Mouse (Mus musculus): ENCODE results near the gene Mettl25. TPM values are rescaled to one million over a fixed set of nuclear protein-coding genes. Genes with fewer than 3 reads are reported as not detected.

The Mettl25 gene
- total RNA-seq, 2 experiments from 2014 or later: 7.0 to 9.1 TPM

DNA sequence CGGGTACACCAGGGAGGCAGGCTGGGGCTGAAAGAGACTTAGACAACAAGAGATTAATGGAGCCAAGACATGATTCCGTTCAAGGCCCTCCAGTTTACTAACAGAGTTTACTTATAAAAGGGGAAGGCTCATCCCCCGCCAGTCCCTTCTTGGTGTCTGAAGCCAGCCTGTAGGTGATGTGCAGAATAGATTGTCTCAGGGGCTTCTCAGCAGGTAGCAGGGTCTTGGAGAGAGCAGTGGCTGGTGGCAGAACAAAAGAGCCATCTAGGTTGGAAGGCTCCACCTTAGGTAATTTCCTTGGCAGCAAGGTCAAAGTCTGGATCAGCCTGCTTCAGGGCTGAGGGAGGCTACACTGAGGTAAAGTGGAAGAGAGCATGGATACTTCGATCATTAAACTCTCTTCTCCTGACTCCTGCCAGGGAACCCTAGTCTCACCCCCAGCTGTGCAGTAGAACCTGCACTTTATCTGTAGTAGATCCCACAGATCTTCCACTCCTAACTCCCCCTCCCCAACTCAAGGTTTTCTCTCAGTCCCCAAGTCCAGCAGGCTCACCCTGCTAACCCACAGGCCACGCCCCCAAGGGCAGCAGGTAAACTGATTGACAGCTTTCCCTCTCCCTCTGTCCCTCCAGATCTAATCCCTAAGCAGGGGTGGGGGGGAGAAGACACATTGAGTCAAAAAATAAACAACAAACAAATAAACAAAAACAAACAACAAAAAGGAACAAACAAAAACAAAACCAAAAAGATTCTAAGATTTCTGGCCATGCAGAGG, 87.2 kb downstream of the Mettl25 start:
- DNase-seq (ENCODE audit: extremely low spot score in 1 of 2, low spot score in 1 of 2): no peak

GRCm38 (mm10) chr10:105746019-105746418, 95.2 kb downstream of the Mettl25 start:
- DNase-seq (ENCODE audit: extremely low spot score in 1 of 2, low spot score in 1 of 2): no peak

- DNase-seq (ENCODE audit: extremely low spot score in 1 of 2, low spot score in 1 of 2): no peak
Observed at GRCm38 (mm10) chr10:105741736-105742135, 99.4 kb downstream of the Mettl25 start.

DNA sequence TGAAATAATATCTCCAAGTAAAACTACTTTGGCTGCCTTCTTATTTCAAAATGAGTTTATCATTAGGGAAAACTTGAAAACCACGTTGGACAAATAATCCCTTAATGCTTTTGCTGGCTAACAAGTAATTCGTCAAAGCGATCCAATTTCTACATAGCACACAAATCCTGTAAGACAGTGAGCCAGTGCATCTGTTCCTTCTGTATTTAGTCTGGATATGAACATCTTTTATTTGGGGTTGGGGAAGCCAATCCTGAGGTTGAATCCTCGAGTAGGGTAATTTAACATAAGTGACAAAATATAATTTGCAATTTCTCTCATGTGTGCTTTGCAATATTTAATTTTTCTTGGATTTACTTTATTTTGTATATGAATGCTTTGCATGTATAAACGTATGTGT, 102.2 kb downstream of the Mettl25 start:
- no peak for DNase-seq (ENCODE audit: extremely low spot score in 1 of 2, low spot score in 1 of 2)

GRCm38 (mm10) chr10:105727798-105728197, 113.4 kb downstream of the Mettl25 start:
- no peak for DNase-seq (ENCODE audit: extremely low spot score in 1 of 2, low spot score in 1 of 2)

DNA sequence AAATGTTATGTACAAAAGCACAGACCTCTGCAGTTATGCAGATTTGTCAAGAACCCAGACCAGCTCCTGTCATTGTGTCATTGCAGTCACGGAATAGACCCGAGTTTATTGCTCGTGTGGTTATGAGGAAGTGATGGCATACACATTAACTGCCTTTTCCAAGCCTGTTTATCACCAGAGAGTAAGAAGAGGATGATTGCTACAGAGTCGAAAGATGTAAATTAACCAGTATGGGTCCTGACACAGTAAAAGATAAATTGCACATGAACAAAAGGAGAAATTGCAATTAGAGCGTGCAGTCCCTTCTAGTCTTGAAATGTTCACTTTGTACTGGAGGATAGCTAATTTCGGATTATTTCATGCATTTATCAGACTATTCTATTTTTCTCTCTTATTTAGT, 113.8 kb downstream of the Mettl25 start:
- DNase-seq (ENCODE audit: extremely low spot score in 1 of 2, low spot score in 1 of 2): no peak

- peak in 1 of 2 experiments; percentile 22 for DNase-seq (ENCODE audit: extremely low spot score in 1 of 2, low spot score in 1 of 2)
Observed at GRCm38 (mm10) chr10:105714844-105715243, 126.3 kb downstream of the Mettl25 start.

DNA sequence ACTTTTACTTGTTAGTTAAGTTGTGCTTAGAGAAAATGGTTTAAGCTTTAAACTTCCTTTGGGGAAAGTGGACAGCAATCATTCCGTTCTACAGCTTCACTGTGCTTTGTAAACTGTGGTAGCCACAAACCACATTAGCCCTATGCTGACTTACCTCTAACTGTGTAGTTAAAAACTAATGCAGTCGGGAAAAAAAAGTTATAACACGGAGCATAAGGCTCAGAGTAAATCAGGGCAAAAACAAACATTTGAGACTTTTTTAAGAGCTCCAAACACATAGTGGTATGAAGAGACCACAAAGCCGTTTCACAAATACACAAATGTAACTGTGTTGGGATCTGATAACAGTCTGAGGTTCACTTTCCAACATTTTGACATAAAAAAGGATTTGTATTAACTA, 126.8 kb downstream of the Mettl25 start:
- no peak for DNase-seq (ENCODE audit: extremely low spot score in 1 of 2, low spot score in 1 of 2)

DNA sequence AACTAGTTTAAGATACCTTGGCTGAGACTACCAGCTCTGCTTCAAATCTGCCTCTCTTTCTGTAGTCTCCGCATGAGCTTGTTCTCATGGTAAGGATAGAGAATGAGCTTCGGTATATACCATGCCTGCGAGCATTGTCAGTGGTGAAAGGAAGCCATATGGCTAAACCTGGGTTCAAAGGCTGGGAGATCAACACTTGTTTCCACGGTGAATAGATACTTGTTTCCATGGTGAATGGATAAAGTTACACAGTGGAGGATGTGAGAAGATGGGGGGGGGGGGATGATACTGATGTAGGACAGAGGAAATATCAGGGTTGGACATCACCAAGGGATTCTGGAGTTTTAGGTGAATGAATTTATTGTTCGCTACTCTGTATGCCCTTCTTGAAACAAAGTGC, 128.0 kb downstream of the Mettl25 start:
- no peak for DNase-seq (ENCODE audit: extremely low spot score in 1 of 2, low spot score in 1 of 2)

Other genes with a start within 250 kb of the Mettl25 start
- gene Ccdc59, start 313 bp downstream of the Mettl25 start, total RNA-seq (2021): 10 to 100 TPM; 18.0 to 20.9 TPM

Data from layer of hippocampus, postnatal 25 days (tissue).